Mouse (Mus musculus) cerebellum, adult 11 months (tissue): ENCODE results near the gene Glb1l2.

ENCODE experiments used
- DNase-seq: peaks from one replicate; pipeline ENCODE4 v3.0.0; 2022

Glb1l2 gene

GRCm38 (mm10) chr9:26728556-26728955, 77.7 kb downstream of the Glb1l2 start:
- DNase-seq: no peak

- no peak for DNase-seq
Measured at GRCm38 (mm10) chr9:26727445-26727844, 78.8 kb downstream of the Glb1l2 start.

- DNase-seq: no peak
Measured at GRCm38 (mm10) chr9:26725709-26726108, 80.6 kb downstream of the Glb1l2 start.

- no peak for DNase-seq
Measured at GRCm38 (mm10) chr9:26721771-26722170, 84.5 kb downstream of the Glb1l2 start.

GRCm38 (mm10) chr9:26718388-26718787, 87.9 kb downstream of the Glb1l2 start:
- DNase-seq: no peak
